Mouse (Mus musculus) testis, adult 2 months (tissue): ENCODE data around the gene Cep295nl.
"Not testable (repeated sequence)": the region's sequence is repeated elsewhere in the genome, so short reads cannot be mapped to it uniquely, and the experiment has no call there.

Experiments
- CTCF ChIP-seq: fragments of 200-500 bp; IDR thresholded peaks from 2 replicates; pipeline ENCODE4 v1.5.1; 2012; ENCODE audit warnings: low read depth, mild to moderate bottlenecking, inconsistent platforms, low read length, moderate library complexity; ENCODE audit not compliant: control insufficient read depth, insufficient read depth, insufficient replicate concordance
- POLR2A ChIP-seq: fragments of 200-500 bp; IDR thresholded peaks from 2 replicates; pipeline ENCODE4 v1.6.1; 2012; ENCODE audit warnings: low read depth, mild to moderate bottlenecking, inconsistent platforms, low read length, moderate library complexity; ENCODE audit not compliant: control insufficient read depth

GRCm38 (mm10) chr11:118307962-118308361, 34.3 kb downstream of the Cep295nl start:
- not testable (repeated sequence) for TF ChIP-seq POLR2A, CTCF
